In the genomic region with DNA sequence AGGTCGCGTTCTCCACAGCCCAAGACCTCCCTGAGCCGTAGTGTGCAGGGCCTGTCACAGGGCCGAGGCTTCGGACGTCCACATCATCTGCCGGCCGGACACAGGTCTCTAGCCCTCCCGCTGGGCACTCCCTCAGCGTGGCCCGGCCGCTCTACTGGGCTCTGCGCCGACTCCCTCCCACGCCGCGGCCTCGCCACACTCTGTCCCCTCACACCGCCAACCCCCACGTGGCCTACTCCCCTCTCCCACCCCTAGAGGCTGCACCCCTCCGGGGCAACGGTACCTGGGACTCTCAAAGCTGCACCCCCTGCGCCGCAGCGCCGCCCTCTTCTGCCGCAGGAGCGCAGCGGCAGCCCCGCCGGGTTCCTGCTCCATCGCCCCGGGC, we compare ENCODE assay signal across 8 mouse cellular contexts. TPM values are rescaled to one million over a fixed set of nuclear protein-coding genes. Genes with fewer than 3 reads are reported as not detected.
DNase-seq lines count a peak whose midpoint lies in the region; ATAC-seq lines count a peak whose summit lies in the region.

No protein-coding gene starts in this region.

- no peak for DNase-seq in kidney, adult 9 months
- no peak for DNase-seq in forebrain, embryonic 14.5 days (ENCODE audit: low spot score)
- DNase-seq in frontal cortex, postnatal 14 days (ENCODE audit: low spot score in 2 of 2): no peak
- DNase-seq in left cerebral cortex, postnatal 25 days (ENCODE audit: low spot score in 2 of 2): no peak
- no peak for DNase-seq in layer of hippocampus, adult 11-12 months (ENCODE audit: low spot score)

- peak; percentile 40; the same call in 1 of the 2 replicates for ATAC-seq in kidney, embryonic 14.5 days (ENCODE audit: low FRiP score, low TSS enrichment)
- peak; percentile 30 for ATAC-seq in activated CD4-positive, CD25-positive, alpha-beta regulatory T cell, adult 4 months
- no peak for ATAC-seq in forebrain, embryonic 14.5 days
- no peak for ATAC-seq in liver, embryonic 16.5 days (ENCODE audit: low read depth)

- H3K9ac ChIP-seq in kidney, embryonic 14.5 days (ENCODE audit: low read depth, low read length): peak overlapping the region; percentile 57
- H3K9ac ChIP-seq in forebrain, embryonic 14.5 days (ENCODE audit: low read length): peak overlapping the region; percentile 77
- peak overlapping the region; percentile 46 for H3K9ac ChIP-seq in liver, embryonic 16.5 days (ENCODE audit: low read depth, low read length)

- WGBS in kidney, embryonic 14.5 days: under 1% methylated on average over 22 of the region's 33 CpGs
- WGBS in forebrain, embryonic 14.5 days: 2% methylated on average over 30 of the region's 33 CpGs
- 0% methylated on average over 29 of the region's 33 CpGs for WGBS in liver, embryonic 16.5 days (ENCODE audit: insufficient replicate concordance)

- no peaks in the 10 kb centered on the region for H3K36me3 ChIP-seq in kidney, embryonic 14.5 days (ENCODE audit: control insufficient read depth, insufficient read depth, low read length)
- H3K36me3 ChIP-seq in forebrain, embryonic 14.5 days (ENCODE audit: control insufficient read depth, insufficient read depth, low read length): no peaks in the 10 kb centered on the region
- H3K36me3 ChIP-seq in liver, embryonic 16.5 days (ENCODE audit: control insufficient read depth, insufficient read depth): no peaks in the 10 kb centered on the region

- H3K9me3 ChIP-seq in kidney, embryonic 14.5 days (ENCODE audit: control insufficient read depth, low read length): no peaks in the 10 kb centered on the region
- no peaks in the 10 kb centered on the region for H3K9me3 ChIP-seq in forebrain, embryonic 14.5 days (replicated peaks; ENCODE audit: control insufficient read depth, low read length)
- H3K9me3 ChIP-seq in liver, embryonic 16.5 days (replicated peaks; ENCODE audit: control insufficient read depth, low read length): no peaks in the 10 kb centered on the region

- H3K4me3 ChIP-seq in kidney, embryonic 14.5 days (ENCODE audit: low read length): peak overlapping the region; percentile 56
- H3K4me3 ChIP-seq in forebrain, embryonic 14.5 days (ENCODE audit: low read depth, low read length): peak overlapping the region; percentile 66
- H3K4me3 ChIP-seq in liver, embryonic 16.5 days (ENCODE audit: low read depth, low read length): peak overlapping the region; percentile 67

- peak overlapping the region; percentile 81 for H3K4me2 ChIP-seq in kidney, embryonic 14.5 days (replicated peaks; ENCODE audit: low read depth, low read length)
- H3K4me2 ChIP-seq in forebrain, embryonic 14.5 days (ENCODE audit: low read length): peak overlapping the region; percentile 98
- H3K4me2 ChIP-seq in liver, embryonic 16.5 days (ENCODE audit: low read depth, low read length): peak overlapping the region; percentile 93

- H3K27me3 ChIP-seq in kidney, embryonic 14.5 days (ENCODE audit: control insufficient read depth, insufficient read depth, low read length): peaks cover 4% of the 10 kb centered on the region; the same call in 1 of the 2 replicates
- H3K27me3 ChIP-seq in forebrain, embryonic 14.5 days (replicated peaks; ENCODE audit: control insufficient read depth, insufficient read depth, low read length): 0 out of 2 replicates have a peak, but pooled peaks cover 3% of the 10 kb centered on the region
- peaks cover 38% of the 10 kb centered on the region for H3K27me3 ChIP-seq in liver, embryonic 16.5 days (ENCODE audit: control insufficient read depth, insufficient read depth, low read depth, low read length)

- intact Hi-C loops in left cerebral cortex, postnatal 25 days (cut with DNase I): loop anchor here (5.0 kb wide), 1 partner anchor 148 kb away; a partner anchor contains a TSS

- peaks cover 6% of the 10 kb centered on the region; the same call in 1 of the 2 replicates for H3K4me1 ChIP-seq in kidney, embryonic 14.5 days (ENCODE audit: control insufficient read depth, insufficient read depth, low read length)
- peaks cover 8% of the 10 kb centered on the region for H3K4me1 ChIP-seq in forebrain, embryonic 14.5 days (ENCODE audit: control insufficient read depth, insufficient read depth, low read length)
- peaks cover 21% of the 10 kb centered on the region for H3K4me1 ChIP-seq in liver, embryonic 16.5 days (ENCODE audit: control insufficient read depth, low read depth, low read length)

- peak overlapping the region; percentile 48; the same call in 1 of the 2 replicates for H3K27ac ChIP-seq in kidney, embryonic 14.5 days (ENCODE audit: low read depth, low read length)
- H3K27ac ChIP-seq in forebrain, embryonic 14.5 days (ENCODE audit: low read depth, low read length): no peak overlapping the region
- H3K27ac ChIP-seq in liver, embryonic 16.5 days (ENCODE audit: low read length): no peak overlapping the region

RNA-seq across cellular contexts. Expression of a gene that starts 1.3 kb away (rescaled TPM):
- 11.6 and 12.1 TPM in 2 replicates for polyA plus RNA-seq in kidney, embryonic 14.5 days (2014; fragmentation: Nextera tagmentation; extraction: Ambion mirVana)
- under 1 TPM in 1 of 2 experiments, not detected in 1; 0.22 TPM for polyA plus RNA-seq in activated CD4-positive, CD25-positive, alpha-beta regulatory T cell, adult 4 months (2017; shearing (Covaris generic))
- 21.3 and 33.6 TPM in 2 replicates for polyA plus RNA-seq in forebrain, embryonic 14.5 days (2014; fragmentation: Nextera tagmentation; extraction: Ambion mirVana)
- 1.0 and 1.1 TPM in 2 replicates for polyA plus RNA-seq in liver, embryonic 16.5 days (2015; fragmentation: Nextera tagmentation; extraction: Ambion mirVana)
- total RNA-seq in left cerebral cortex, postnatal 25 days (2021): 100 to 1,000 TPM; 117 to 125 TPM

Comparison
In these comparisons a context has a peak if more than half of its experiments do, and no peak if none do; other contexts are left out.
1. ATAC-seq: peak in kidney, embryonic 14.5 days (single experiment) and activated CD4-positive, CD25-positive, alpha-beta regulatory T cell, adult 4 months (single experiment); none in forebrain, embryonic 14.5 days (single experiment) and liver, embryonic 16.5 days (single experiment).
2. Peak in every context shown above with its lines, with median percentiles within 50 percentile points of each other: H3K4me2 ChIP-seq, H3K4me3 ChIP-seq and H3K9ac ChIP-seq.